In the genomic region with DNA sequence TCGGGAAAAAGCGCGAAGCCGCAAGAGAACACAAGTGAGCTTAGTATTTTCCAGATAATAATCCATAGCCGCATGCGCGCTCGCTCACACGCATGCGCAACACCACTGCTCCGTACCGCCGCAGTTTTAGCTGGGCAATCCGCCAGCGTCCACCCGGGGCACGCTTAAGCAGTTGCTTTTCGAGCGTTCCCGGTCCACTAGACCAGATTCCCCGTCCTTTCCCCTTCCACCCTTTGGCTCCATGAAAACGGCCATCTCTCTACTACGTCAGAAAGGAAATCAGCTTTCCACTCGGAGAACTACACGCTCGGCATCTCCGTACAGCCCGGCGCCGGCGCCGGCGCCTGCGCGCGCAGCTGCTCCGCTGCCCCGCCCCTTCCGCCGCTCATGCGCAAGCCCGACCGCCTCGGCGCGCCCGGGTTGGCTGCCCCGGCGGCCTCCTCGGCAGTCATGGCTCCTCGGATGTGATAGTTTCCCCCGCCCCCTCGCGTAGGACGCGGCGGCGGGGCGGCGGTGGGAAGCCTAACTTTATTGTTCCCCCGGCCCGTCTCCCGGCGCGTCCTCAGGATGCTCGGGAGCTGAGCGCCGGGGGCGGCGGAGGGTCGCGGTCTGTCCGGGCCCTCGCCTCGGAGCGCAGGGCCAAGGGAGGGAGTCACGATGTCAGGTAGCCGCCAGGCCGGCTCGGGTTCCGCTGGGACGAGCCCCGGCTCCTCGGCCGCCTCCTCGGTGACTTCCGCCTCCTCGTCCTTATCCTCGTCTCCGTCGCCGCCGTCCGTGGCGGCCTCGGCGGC, we compare ENCODE assay signal across 8 mouse cellular contexts. TPM values are rescaled to one million over a fixed set of nuclear protein-coding genes. Genes with fewer than 3 reads are reported as not detected.
A peak's percentile ranks its signal among the peaks of the same experiment; 100 is the strongest.
DNase-seq lines count a peak whose midpoint lies in the region; ATAC-seq lines count a peak whose summit lies in the region.
"Not testable (repeated sequence)": the region's sequence is repeated elsewhere in the genome, so short reads cannot be mapped to it uniquely, and the experiment has no call there.

A gene (plus strand): TSS at position 540 of the 791 bp plus-strand sequence.

- not testable (repeated sequence) for H3K36me3 ChIP-seq in hindbrain, embryonic 15.5 days

- H3K27ac ChIP-seq in hindbrain, embryonic 15.5 days (replicated peaks): peak within 1 kb of the TSS; percentile 99

- H3K27me3 ChIP-seq in hindbrain, embryonic 15.5 days: not testable (repeated sequence)

- peak within 1 kb of the TSS; percentile 80 for H3K4me3 ChIP-seq in hindbrain, embryonic 15.5 days

- under 1% methylated on average over 77 of the region's 97 CpGs for whole genome bisulfite sequencing in hindbrain, embryonic 15.5 days

- peak; percentile 87 for DNase-seq in R1 (ENCODE audit: low read depth, low spot score)
- DNase-seq in cerebellum, postnatal 25 days: peak; percentile 94 to 97
- peak; percentile 91 for DNase-seq in frontal cortex, postnatal 36 days (ENCODE audit: low spot score in 2 of 2)
- DNase-seq in left cerebral cortex, adult 11 months (ENCODE audit: low spot score): peak; percentile 83
- peak; percentile 94 to 97 for DNase-seq in lung, postnatal 4 days
- peak; percentile 87 for DNase-seq in retina, postnatal 7 days (ENCODE audit: low read depth, low spot score)
- peak; percentile 91 for DNase-seq in urinary bladder, adult 2 months (ENCODE audit: low spot score)

- not testable (repeated sequence) for H3K9me3 ChIP-seq in hindbrain, embryonic 15.5 days

- H3K4me2 ChIP-seq in hindbrain, embryonic 15.5 days: peak within 1 kb of the TSS; percentile 62

- H3K4me1 ChIP-seq in hindbrain, embryonic 15.5 days (replicated peaks): peaks cover 24% of the 10 kb centered on the region

- ATAC-seq in hindbrain, embryonic 15.5 days (ENCODE audit: low FRiP score, low read depth): peak; percentile 98

- H3K9ac ChIP-seq in hindbrain, embryonic 15.5 days: peak within 1 kb of the TSS; percentile 52

RNA-seq across cellular contexts. Expression of the gene that starts here (rescaled TPM):
- 96.1 and 96.2 TPM in 2 replicates for polyA plus RNA-seq in hindbrain, embryonic 15.5 days (2015; fragmentation: Nextera tagmentation; extraction: Ambion mirVana)
- 88.1 and 96.7 TPM in 2 replicates for polyA plus RNA-seq in urinary bladder, adult 2 months (2012; rRNA removed)

Comparison
In these comparisons a context has a peak if more than half of its experiments do, and no peak if none do; other contexts are left out.
1. Peak in every context shown above with its lines: DNase-seq, ATAC-seq, H3K4me3 ChIP-seq and H3K27ac ChIP-seq.